In genomic region chr5:113180755-113181154, GRCm38 (mm10) we compare ENCODE assay signal across 10 mouse cellular contexts. TPM values are rescaled to one million over a fixed set of nuclear protein-coding genes. Genes with fewer than 3 reads are reported as not detected.
A peak's percentile ranks its signal among the peaks of the same experiment; 100 is the strongest.
DNase-seq lines count a peak whose midpoint lies in the region; ATAC-seq and TF ChIP-seq lines count a peak whose summit lies in the region.
"Had no signal": no experiment of that assay in that cellular context is flagged by ENCODE, and none has a peak within 500 bp of the region (broad histone marks: within the 10 kb centered on the region; RNA-seq: fewer than 3 reads in every experiment).

No protein-coding gene starts in this region.

- no peak for ATAC-seq in neural tube, embryonic 11.5 days (ENCODE audit: insufficient read depth, low FRiP score, low TSS enrichment)
- ATAC-seq in forebrain, embryonic 16.5 days: no peak
- ATAC-seq in liver, embryonic 14.5 days (ENCODE audit: insufficient read depth): no peak
- no peak for ATAC-seq in stomach, embryonic 16.5 days (ENCODE audit: insufficient read depth, low FRiP score)

- TF ChIP-seq EP300 in liver, embryonic 14.5 days (IDR thresholded peaks at IDR 0.05; ENCODE audit: low read depth): no peak

- H3K4me3 ChIP-seq in neural tube, embryonic 11.5 days (ENCODE audit: low read depth, low read length): no peak overlapping the region
- no peak overlapping the region for H3K4me3 ChIP-seq in forebrain, embryonic 16.5 days (replicated peaks; ENCODE audit: low read length)
- peak overlapping the region in 1 of 2 experiments; percentile 36; a peak in 1 of 4 replicates for H3K4me3 ChIP-seq in liver, embryonic 14.5 days (ENCODE audit: insufficient read depth in 1 of 2, low read depth in 2 of 2, low read length in 2 of 2)
- H3K4me3 ChIP-seq in stomach, embryonic 16.5 days (replicated peaks; ENCODE audit: low read length): peak overlapping the region; percentile 31

- peak overlapping the region; percentile 42; the same call in 1 of the 2 replicates for H3K4me2 ChIP-seq in neural tube, embryonic 11.5 days (ENCODE audit: low read depth)
- no peak overlapping the region for H3K4me2 ChIP-seq in forebrain, embryonic 16.5 days (ENCODE audit: low read length)
- H3K4me2 ChIP-seq in liver, embryonic 14.5 days (ENCODE audit: low read depth): peak overlapping the region; percentile 63
- peak overlapping the region; percentile 41 for H3K4me2 ChIP-seq in stomach, embryonic 16.5 days (ENCODE audit: low read depth, low read length)

- H3K27ac ChIP-seq in neural tube, embryonic 11.5 days (ENCODE audit: low read depth, low read length): peak overlapping the region; percentile 17; the same call in 1 of the 2 replicates
- 0 out of 2 replicates have a peak overlapping the region, but pooled peaks have one; percentile 49 for H3K27ac ChIP-seq in forebrain, embryonic 16.5 days (ENCODE audit: low read length)
- H3K27ac ChIP-seq in liver, embryonic 14.5 days: no peak overlapping the region
- peak overlapping the region; percentile 90 for H3K27ac ChIP-seq in stomach, embryonic 16.5 days (ENCODE audit: low read length)

- peaks cover 4% of the 10 kb centered on the region; the same call in 1 of the 2 replicates for H3K4me1 ChIP-seq in neural tube, embryonic 11.5 days (ENCODE audit: control insufficient read depth, insufficient read depth, low read length)
- peaks cover 10% of the 10 kb centered on the region for H3K4me1 ChIP-seq in forebrain, embryonic 16.5 days (replicated peaks; ENCODE audit: control insufficient read depth, insufficient read depth, low read length)
- H3K4me1 ChIP-seq in liver, embryonic 14.5 days (replicated peaks; ENCODE audit: control insufficient read depth in 2 of 2, insufficient read depth in 2 of 2, low read length in 1 of 2): no peaks in the 10 kb centered on the region; a peak in 1 of 4 replicates
- 0 out of 2 replicates have a peak, but pooled peaks cover 6% of the 10 kb centered on the region for H3K4me1 ChIP-seq in stomach, embryonic 16.5 days (ENCODE audit: control insufficient read depth, insufficient read depth, low read length)

- H3K36me3 ChIP-seq in neural tube, embryonic 11.5 days (ENCODE audit: control insufficient read depth, insufficient read depth, low read length): no peaks in the 10 kb centered on the region
- H3K36me3 ChIP-seq in forebrain, embryonic 16.5 days (ENCODE audit: control insufficient read depth, insufficient read depth): no peaks in the 10 kb centered on the region
- no peaks in the 10 kb centered on the region for H3K36me3 ChIP-seq in liver, embryonic 14.5 days (replicated peaks; ENCODE audit: control insufficient read depth, insufficient read depth, low read depth)
- H3K36me3 ChIP-seq in stomach, embryonic 16.5 days (ENCODE audit: control insufficient read depth, insufficient read depth, low read length): no peaks in the 10 kb centered on the region

- DNase-seq in neural tube, embryonic 11.5 days (ENCODE audit: low spot score): no peak
- DNase-seq in neural tube, embryonic 10.5 days (ENCODE audit: extremely low spot score, low spot score): no peak
- DNase-seq in liver, embryonic 14.5 days (ENCODE audit: low read depth in 3 of 3, low spot score in 3 of 3): no peak
- no peak for DNase-seq in spleen, postnatal 4 days (ENCODE audit: low spot score in 2 of 2)
- no peak for DNase-seq in adrenal gland, postnatal 25 days
- no peak for DNase-seq in left cerebral cortex, adult 18-20 months (ENCODE audit: low spot score in 2 of 2)

- peak overlapping the region; percentile 41; the same call in 1 of the 2 replicates for H3K9ac ChIP-seq in neural tube, embryonic 11.5 days (ENCODE audit: low read length)
- no peak overlapping the region for H3K9ac ChIP-seq in forebrain, embryonic 16.5 days (replicated peaks; ENCODE audit: low read depth, low read length)
- H3K9ac ChIP-seq in liver, embryonic 14.5 days (replicated peaks): no peak overlapping the region
- peak overlapping the region; percentile 57 for H3K9ac ChIP-seq in stomach, embryonic 16.5 days (ENCODE audit: low read length)

- WGBS in neural tube, embryonic 11.5 days: 89% methylated on average over 15 of the region's 15 CpGs
- 84% methylated on average over 15 of the region's 15 CpGs for WGBS in forebrain, embryonic 16.5 days
- WGBS in liver, embryonic 14.5 days (ENCODE audit: insufficient replicate concordance): 66% methylated on average over 15 of the region's 15 CpGs
- WGBS in stomach, embryonic 16.5 days: 76% methylated on average over 15 of the region's 15 CpGs

- no peak for TF ChIP-seq CTCF in liver, embryonic 14.5 days (IDR thresholded peaks at IDR 0.05; ENCODE audit: low read depth)

- no peaks in the 10 kb centered on the region for H3K9me3 ChIP-seq in neural tube, embryonic 11.5 days (ENCODE audit: control insufficient read depth, low read length)
- H3K9me3 ChIP-seq in forebrain, embryonic 16.5 days (ENCODE audit: control insufficient read depth, low read length): no peaks in the 10 kb centered on the region
- no peaks in the 10 kb centered on the region for H3K9me3 ChIP-seq in liver, embryonic 14.5 days (ENCODE audit: control insufficient read depth, low read length)
- no peaks in the 10 kb centered on the region for H3K9me3 ChIP-seq in stomach, embryonic 16.5 days (replicated peaks; ENCODE audit: control insufficient read depth, low read length)

- no peaks in the 10 kb centered on the region for H3K27me3 ChIP-seq in neural tube, embryonic 11.5 days (ENCODE audit: control insufficient read depth, insufficient read depth, low read length)
- H3K27me3 ChIP-seq in forebrain, embryonic 16.5 days (replicated peaks; ENCODE audit: control insufficient read depth, insufficient read depth, low read length): no peaks in the 10 kb centered on the region
- no peaks in the 10 kb centered on the region for H3K27me3 ChIP-seq in liver, embryonic 14.5 days (ENCODE audit: control insufficient read depth, insufficient read depth, low read length)
- H3K27me3 ChIP-seq in stomach, embryonic 16.5 days (ENCODE audit: control insufficient read depth, insufficient read depth, low read length): no peaks in the 10 kb centered on the region

RNA-seq across cellular contexts. Expression of gene 2900026A02Rik, which starts 40.3 kb away (rescaled TPM):
- 1.3 and 1.5 TPM in 2 replicates for polyA plus RNA-seq in neural tube, embryonic 11.5 days (2014; fragmentation: Nextera tagmentation; extraction: Ambion mirVana)
- polyA plus RNA-seq in forebrain, embryonic 16.5 days (2015; fragmentation: Nextera tagmentation; extraction: Ambion mirVana): 4.6 and 5.0 TPM in 2 replicates
- 1.1 and 1.2 TPM in 2 replicates for polyA plus RNA-seq in liver, embryonic 14.5 days (2012; rRNA removed)
- 0.63 and 0.68 TPM in 2 replicates for polyA plus RNA-seq in liver, embryonic 14.5 days (2014; fragmentation: Nextera tagmentation; extraction: Ambion mirVana)
- 14.9 TPM in 2 replicates for polyA plus RNA-seq in stomach, embryonic 16.5 days (2015; fragmentation: Nextera tagmentation; extraction: Ambion mirVana)
- 12.6 and 17.8 TPM in 2 replicates for total RNA-seq in adrenal gland, postnatal 25 days (2021)
- total RNA-seq in left cerebral cortex, adult 18-20 months (2021): 10 to 100 TPM; 37.3 to 39.1 TPM

RNA-seq across cellular contexts. Expression of gene Tmem211, which starts 46.0 kb away (rescaled TPM):
- polyA plus RNA-seq in neural tube, embryonic 11.5 days (2014; fragmentation: Nextera tagmentation; extraction: Ambion mirVana): not detected in 2 replicates
- polyA plus RNA-seq in forebrain, embryonic 16.5 days (2015; fragmentation: Nextera tagmentation; extraction: Ambion mirVana): not detected in 2 replicates
- polyA plus RNA-seq in liver, embryonic 14.5 days (2012; rRNA removed): not detected in 2 replicates
- not detected in 2 replicates for polyA plus RNA-seq in liver, embryonic 14.5 days (2014; fragmentation: Nextera tagmentation; extraction: Ambion mirVana)
- 1.3 and 1.5 TPM in 2 replicates for polyA plus RNA-seq in stomach, embryonic 16.5 days (2015; fragmentation: Nextera tagmentation; extraction: Ambion mirVana)
- total RNA-seq in adrenal gland, postnatal 25 days (2021): not detected in 2 replicates
- total RNA-seq in left cerebral cortex, adult 18-20 months (2021): not detected
- total RNA-seq: adrenal gland, adult 2 months; granulocyte monocyte progenitor cell, adult 5-6 weeks had no signal
- polyA plus RNA-seq: adrenal gland, adult 2 months had no signal

Comparison
In these comparisons a context has a peak if more than half of its experiments do, and no peak if none do; other contexts are left out.
1. H3K9ac ChIP-seq: peak in neural tube, embryonic 11.5 days (single experiment) and stomach, embryonic 16.5 days (single experiment); none in forebrain, embryonic 16.5 days (single experiment) and liver, embryonic 14.5 days (single experiment).